Comparison of ENCODE assay signal across 28 mouse cellular contexts in genomic region chr5:43337212-43337611, GRCm38 (mm10).
"Had no signal": no experiment of that assay in that cellular context is flagged by ENCODE, and none has a peak within 500 bp of the region (broad histone marks: within the 10 kb centered on the region; RNA-seq: fewer than 3 reads in every experiment).

No protein-coding gene starts in this region.

- H3K27me3 ChIP-seq: embryonic facial prominence, embryonic 12.5 days; embryonic facial prominence, embryonic 13.5 days; embryonic facial prominence, embryonic 15.5 days; forebrain, embryonic 12.5 days; forebrain, embryonic 13.5 days; forebrain, embryonic 15.5 days had no signal

- H3K9me3 ChIP-seq: embryonic facial prominence, embryonic 10.5 days; embryonic facial prominence, embryonic 12.5 days; embryonic facial prominence, embryonic 13.5 days; embryonic facial prominence, embryonic 15.5 days; forebrain, embryonic 10.5 days; forebrain, embryonic 12.5 days; forebrain, embryonic 13.5 days; forebrain, embryonic 15.5 days had no signal

- ATAC-seq: forebrain, embryonic 13.5 days; forebrain, embryonic 14.5 days; forebrain, embryonic 15.5 days; forebrain, embryonic 16.5 days; forebrain, postnatal 0 days had no signal

- H3K4me3 ChIP-seq: embryonic facial prominence, embryonic 10.5 days; embryonic facial prominence, embryonic 12.5 days; embryonic facial prominence, embryonic 13.5 days; embryonic facial prominence, embryonic 15.5 days; erythroblast, embryonic 14.5 days; forebrain, embryonic 10.5 days; forebrain, embryonic 12.5 days; forebrain, embryonic 13.5 days; forebrain, embryonic 15.5 days; gastrocnemius, adult 2 months; heart, adult 2 months had no signal

- H3K9ac ChIP-seq: embryonic facial prominence, embryonic 12.5 days; embryonic facial prominence, embryonic 13.5 days; embryonic facial prominence, embryonic 15.5 days; forebrain, embryonic 12.5 days; forebrain, embryonic 13.5 days; forebrain, embryonic 15.5 days; forebrain, postnatal 0 days had no signal

- H3K4me1 ChIP-seq: embryonic facial prominence, embryonic 10.5 days; embryonic facial prominence, embryonic 12.5 days; embryonic facial prominence, embryonic 13.5 days; embryonic facial prominence, embryonic 15.5 days; forebrain, embryonic 10.5 days; forebrain, embryonic 12.5 days had no signal

- H3K4me2 ChIP-seq: embryonic facial prominence, embryonic 12.5 days; embryonic facial prominence, embryonic 13.5 days; embryonic facial prominence, embryonic 15.5 days; forebrain, embryonic 12.5 days; forebrain, embryonic 13.5 days; forebrain, embryonic 15.5 days had no signal

- H3K36me3 ChIP-seq: embryonic facial prominence, embryonic 10.5 days; embryonic facial prominence, embryonic 12.5 days; embryonic facial prominence, embryonic 13.5 days; embryonic facial prominence, embryonic 15.5 days; forebrain, embryonic 10.5 days; forebrain, embryonic 12.5 days; forebrain, embryonic 15.5 days had no signal

- H3K27ac ChIP-seq: embryonic facial prominence, embryonic 10.5 days; embryonic facial prominence, embryonic 12.5 days; embryonic facial prominence, embryonic 13.5 days; embryonic facial prominence, embryonic 15.5 days; forebrain, embryonic 10.5 days; forebrain, embryonic 12.5 days; forebrain, embryonic 13.5 days; forebrain, embryonic 15.5 days; gastrocnemius, adult 2 months; heart, adult 2 months had no signal

- DNase-seq: cerebellum, adult 8-10 months; cerebellum, adult 9-10 months; cerebellum, adult 9-11 months; cerebellum, postnatal 10 days; cerebellum, postnatal 14 days; cerebellum, postnatal 25 days; cerebellum, postnatal 36 days; embryo, embryonic 11 days; forebrain, postnatal 0 days; gastrocnemius, adult 2 months; gastrocnemius, postnatal 10 days; gastrocnemius, postnatal 14 days; gastrocnemius, postnatal 25 days; gastrocnemius, postnatal 36 days; heart, adult 11 months; heart, adult 18-20 months; heart, adult 2 months had no signal
